ENCODE assay signal across 13 mouse cellular contexts in the genomic region with DNA sequence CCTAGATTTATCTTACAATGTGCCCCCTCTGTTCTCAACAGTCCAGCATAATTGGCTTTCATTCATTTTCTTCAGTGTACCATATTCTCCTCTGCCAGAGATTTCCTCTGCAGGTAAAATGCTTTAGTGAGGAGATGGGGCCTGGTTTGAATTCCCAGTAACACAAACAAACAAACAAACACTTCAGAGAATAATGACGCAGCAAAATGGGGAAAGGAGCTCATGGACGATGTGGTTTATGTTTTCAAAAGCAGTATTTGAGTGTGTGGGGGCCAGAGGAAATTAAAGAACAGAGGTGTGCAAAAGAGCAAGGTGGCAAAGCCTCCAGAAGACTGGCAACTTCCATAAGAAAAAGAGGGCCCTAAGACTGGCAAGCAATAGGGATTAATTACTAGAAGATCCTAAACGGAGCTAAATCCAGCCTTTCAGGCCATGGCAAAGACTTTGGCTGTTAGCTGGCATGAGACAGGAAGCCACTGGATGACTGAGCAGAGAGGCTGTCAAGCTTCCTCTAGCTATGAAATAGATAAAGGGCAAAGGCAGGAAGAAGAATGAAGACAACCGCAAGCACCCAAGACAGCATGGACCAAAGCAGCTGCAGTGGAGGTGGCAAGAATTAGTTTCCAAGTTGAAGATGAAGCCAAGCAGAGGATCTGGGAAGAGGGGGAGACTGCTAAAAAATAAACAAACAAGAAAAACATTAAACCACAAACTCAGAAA. TPM values are rescaled to one million over a fixed set of nuclear protein-coding genes. Genes with fewer than 3 reads are reported as not detected.
DNase-seq lines count a peak whose midpoint lies in the region; ATAC-seq and TF ChIP-seq lines count a peak whose summit lies in the region.
"Had no signal": no experiment of that assay in that cellular context is flagged by ENCODE, and none has a peak within 500 bp of the region (broad histone marks: within the 10 kb centered on the region; RNA-seq: fewer than 3 reads in every experiment).

No protein-coding gene starts in this region.

- 55% methylated on average over 4 of the region's 4 CpGs for WGBS in lung, postnatal 0 days
- WGBS in hindbrain, embryonic 12.5 days: 75% methylated on average over 4 of the region's 4 CpGs

- no peak overlapping the region for H3K4me3 ChIP-seq in lung, postnatal 0 days (ENCODE audit: low read depth, low read length)
- H3K4me3 ChIP-seq in megakaryocyte, embryonic 14.5 days (replicated peaks): peak overlapping the region; percentile 84
- no peak overlapping the region for H3K4me3 ChIP-seq in hindbrain, embryonic 12.5 days

- H3K27ac ChIP-seq in lung, postnatal 0 days (ENCODE audit: low read length): no peak overlapping the region
- no peak overlapping the region for H3K27ac ChIP-seq in hindbrain, embryonic 12.5 days
- H3K27ac ChIP-seq: stomach, postnatal 0 days had no signal

- no peaks in the 10 kb centered on the region for H3K9me3 ChIP-seq in lung, postnatal 0 days (ENCODE audit: low read length)
- no peaks in the 10 kb centered on the region for H3K9me3 ChIP-seq in megakaryocyte, embryonic 14.5 days
- H3K9me3 ChIP-seq in hindbrain, embryonic 12.5 days (replicated peaks): no peaks in the 10 kb centered on the region

- no peak overlapping the region for H3K4me2 ChIP-seq in lung, postnatal 0 days (replicated peaks; ENCODE audit: low read depth, low read length)
- H3K4me2 ChIP-seq in hindbrain, embryonic 12.5 days (replicated peaks): no peak overlapping the region
- H3K4me2 ChIP-seq: midbrain, embryonic 11.5 days had no signal

- no peaks in the 10 kb centered on the region for H3K4me1 ChIP-seq in lung, postnatal 0 days (ENCODE audit: insufficient read depth, low read depth, low read length)
- peaks cover 93% of the 10 kb centered on the region for H3K4me1 ChIP-seq in megakaryocyte, embryonic 14.5 days
- H3K4me1 ChIP-seq in hindbrain, embryonic 12.5 days: no peaks in the 10 kb centered on the region

- H3K9ac ChIP-seq in lung, postnatal 0 days (replicated peaks; ENCODE audit: low read depth): no peak overlapping the region
- no peak overlapping the region for H3K9ac ChIP-seq in hindbrain, embryonic 12.5 days

- peak; percentile 23 for DNase-seq in lung, postnatal 36 days
- DNase-seq in lung, postnatal 0 days (ENCODE audit: low spot score): no peak
- DNase-seq in thymus, postnatal 36 days: peak; percentile 35 to 46
- DNase-seq in kidney, adult 8-10 months: no peak
- DNase-seq in gastrocnemius, adult 8-10 months (ENCODE audit: low spot score in 2 of 2): no peak
- DNase-seq: adrenal gland, postnatal 10 days; heart, postnatal 10 days had no signal

- TF ChIP-seq CTCF in lung, postnatal 0 days (IDR thresholded peaks at IDR 0.05): no peak

- no peak for ATAC-seq in lung, postnatal 0 days
- ATAC-seq in erythroblast, adult 5-6 weeks (replicated peaks; ENCODE audit: low FRiP score, poor library complexity, severe bottlenecking): peak; percentile 66
- no peak for ATAC-seq in hindbrain, embryonic 12.5 days (ENCODE audit: low FRiP score)
- ATAC-seq: forebrain, embryonic 14.5 days had no signal

- H3K36me3 ChIP-seq in lung, postnatal 0 days (ENCODE audit: insufficient read depth, low read length): no peaks in the 10 kb centered on the region
- H3K36me3 ChIP-seq in megakaryocyte, embryonic 14.5 days (replicated peaks; ENCODE audit: low read length): peaks cover 32% of the 10 kb centered on the region
- no peaks in the 10 kb centered on the region for H3K36me3 ChIP-seq in hindbrain, embryonic 12.5 days

- no peaks in the 10 kb centered on the region for H3K27me3 ChIP-seq in lung, postnatal 0 days (replicated peaks; ENCODE audit: insufficient read depth, low read length)
- H3K27me3 ChIP-seq in megakaryocyte, embryonic 14.5 days (replicated peaks): no peaks in the 10 kb centered on the region
- H3K27me3 ChIP-seq in hindbrain, embryonic 12.5 days: no peaks in the 10 kb centered on the region

- TF ChIP-seq EP300 in lung, postnatal 0 days (IDR thresholded peaks at IDR 0.05): no peak

RNA-seq across cellular contexts. Expression of a gene that starts 37.8 kb away (rescaled TPM):
- polyA plus RNA-seq in lung, postnatal 0 days (2015; fragmentation: Nextera tagmentation; extraction: Ambion mirVana): 166 and 190 TPM in 2 replicates
- 67.7 and 77.8 TPM in 2 replicates for total RNA-seq in erythroblast, adult 5-6 weeks (2015; ENCODE audit: low replicate concordance)
- 99.3 and 137 TPM in 2 replicates for total RNA-seq in erythroblast, adult 5-6 weeks (2017; ENCODE audit: low replicate concordance)
- 3.2 and 38.3 TPM in 2 replicates for polyA plus RNA-seq in megakaryocyte, embryonic 14.5 days (2012; ENCODE audit: insufficient read depth, low replicate concordance)
- 79.2 and 88.2 TPM in 2 replicates for polyA plus RNA-seq in hindbrain, embryonic 12.5 days (2016; fragmentation: Nextera tagmentation; extraction: Ambion mirVana)
- total RNA-seq in gastrocnemius, adult 8-10 months (2022): 10 to 100 TPM; 86.6 to 93.8 (median 92.1) TPM

RNA-seq across cellular contexts. Expression of a gene that starts 58.9 kb away (rescaled TPM):
- polyA plus RNA-seq in lung, postnatal 0 days (2015; fragmentation: Nextera tagmentation; extraction: Ambion mirVana): 2.7 and 3.9 TPM in 2 replicates
- 0.21 TPM in 1 of 2 replicates, not detected in the other for total RNA-seq in erythroblast, adult 5-6 weeks (2015; ENCODE audit: low replicate concordance)
- total RNA-seq in erythroblast, adult 5-6 weeks (2017; ENCODE audit: low replicate concordance): 0.28 TPM in 1 of 2 replicates, not detected in the other
- polyA plus RNA-seq in megakaryocyte, embryonic 14.5 days (2012; ENCODE audit: insufficient read depth, low replicate concordance): 4.4 and 6.7 TPM in 2 replicates
- polyA plus RNA-seq in hindbrain, embryonic 12.5 days (2016; fragmentation: Nextera tagmentation; extraction: Ambion mirVana): 2.4 and 2.6 TPM in 2 replicates
- 1 to 10 TPM; 2.5 to 4.4 (median 3.1) TPM for total RNA-seq in gastrocnemius, adult 8-10 months (2022)

Comparison
In these comparisons a context has a peak if more than half of its experiments do, and no peak if none do; other contexts are left out.
1. DNase-seq: peak in lung, postnatal 36 days (single experiment) and thymus, postnatal 36 days (2 of 2); none in lung, postnatal 0 days (single experiment), kidney, adult 8-10 months (0 of 2) and gastrocnemius, adult 8-10 months (0 of 2).